Mouse (Mus musculus): Measurements from ENCODE around the gene Abhd15.

DNA sequence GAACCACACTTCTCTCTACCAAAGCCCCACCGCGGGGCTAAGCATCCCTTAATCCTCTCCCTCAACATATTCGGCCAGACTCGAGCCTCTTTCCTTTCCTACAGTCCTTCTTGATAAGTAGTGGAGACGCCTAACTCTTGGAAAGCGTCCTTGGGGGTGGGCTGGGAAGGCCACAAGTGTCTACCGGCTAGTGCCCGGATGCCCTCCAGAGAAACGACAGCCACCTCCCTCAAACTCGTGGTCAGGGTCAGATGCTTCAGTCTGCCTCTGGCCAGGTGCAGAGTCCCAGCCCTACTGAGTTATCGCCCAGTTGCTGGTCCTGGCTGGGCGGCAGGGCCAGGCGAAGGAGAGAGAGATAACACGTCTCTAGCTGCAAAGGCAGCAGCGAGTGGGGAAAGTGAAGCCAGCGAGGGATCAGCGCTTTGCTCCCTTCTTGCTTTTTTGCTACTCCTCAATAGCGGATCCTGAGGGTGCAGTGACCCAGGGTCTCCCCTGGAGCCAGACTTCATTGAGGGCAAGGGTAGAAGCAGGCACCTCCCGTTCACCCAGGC lies 565 bp upstream of the Abhd15 start:
- TF ChIP-seq CTCF (IDR thresholded peaks at IDR 0.05; ENCODE audit: low read depth) (no peak), EP300 (IDR thresholded peaks at IDR 0.05; ENCODE audit: low read depth) (no peak)

Data from liver, embryonic 14.5 days (tissue).